Mouse (Mus musculus) ES-Bruce4 (cell line): Measurements from ENCODE around the gene Nkiras2.

Source experiments
- CTCF ChIP-seq: IDR thresholded peaks from one replicate; pipeline ENCODE4 v1.8.1; 2011; ENCODE audit warnings: low read depth, low read length
- EP300 ChIP-seq: IDR thresholded peaks from 2 replicates; pipeline ENCODE4 v1.6.1; 2011; ENCODE audit warnings: low read depth, low read length; ENCODE audit not compliant: insufficient read depth
- POLR2A ChIP-seq: IDR thresholded peaks from one replicate; pipeline ENCODE4 v1.8.1; 2011; ENCODE audit warnings: low read length; ENCODE audit not compliant: insufficient read depth

- TF ChIP-seq EP300 (no peak), CTCF (no peak), POLR2A (no peak)
These were observed 5.8 kb upstream of the Nkiras2 start for GRCm38 (mm10) chr11:100613241-100613640.
